Mouse (Mus musculus) 3T3-L1 (cell line): Measurements from ENCODE around the gene Kdm5b.

Experiments
- DNase-seq: peaks from one replicate; pipeline ENCODE4 v3.0.0-alpha.2; 2015; ENCODE audit warnings: low read depth, low spot score

Gene Kdm5b

DNA sequence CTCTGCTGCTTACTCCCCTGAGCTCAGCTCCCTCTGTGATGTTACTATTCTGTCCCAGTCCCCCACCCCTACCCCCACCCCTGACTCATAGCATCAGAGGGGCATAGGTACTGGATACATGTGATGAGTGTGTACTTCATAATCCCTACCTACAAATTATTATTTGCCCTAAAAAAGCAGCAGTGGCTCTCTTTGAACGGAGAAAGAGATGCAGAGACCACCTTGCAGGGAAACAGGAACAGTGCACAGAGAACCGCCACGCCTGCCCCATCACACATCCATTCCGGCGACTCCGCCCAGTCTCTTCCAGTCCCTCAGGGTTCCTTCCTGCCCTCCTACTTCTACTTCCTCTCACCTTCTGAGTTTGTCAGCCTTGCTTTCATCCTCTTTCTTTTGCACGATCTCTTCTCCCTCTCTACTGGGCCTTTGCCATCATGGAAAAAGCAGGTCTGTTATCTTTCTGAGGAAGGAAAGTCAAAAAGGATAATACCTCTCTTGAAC lies 10.3 kb upstream of the Kdm5b start, which contains the start of gene Mgat4e:
TSS of gene Mgat4e (minus strand) at position 51 of the 501 bp plus-strand sequence.
- no peak for DNase-seq

DNA sequence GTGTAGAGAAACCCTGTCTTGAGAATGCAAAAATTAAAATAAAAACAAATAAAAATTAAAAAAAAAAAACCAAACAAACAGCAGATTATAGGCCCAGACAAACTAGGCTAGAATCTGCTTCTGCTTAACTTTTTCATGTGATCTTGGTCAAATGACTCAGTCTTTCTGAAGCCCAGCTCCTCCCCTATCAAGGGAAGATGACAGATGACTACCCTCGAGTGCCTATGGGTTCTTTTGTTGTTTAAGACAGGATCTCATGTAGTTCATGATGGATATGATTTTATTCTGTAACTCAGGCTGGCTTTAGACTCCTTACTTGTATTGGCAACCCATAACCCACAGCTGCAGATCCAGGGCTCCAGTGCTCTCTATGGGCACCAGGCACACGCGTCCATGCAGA lies 8.1 kb upstream of the Kdm5b start:
- peak; percentile 83 for DNase-seq

GRCm38 (mm10) chr1:134552396-134552795 lies 7.6 kb upstream of the Kdm5b start:
- DNase-seq = peak; percentile 44

DNA sequence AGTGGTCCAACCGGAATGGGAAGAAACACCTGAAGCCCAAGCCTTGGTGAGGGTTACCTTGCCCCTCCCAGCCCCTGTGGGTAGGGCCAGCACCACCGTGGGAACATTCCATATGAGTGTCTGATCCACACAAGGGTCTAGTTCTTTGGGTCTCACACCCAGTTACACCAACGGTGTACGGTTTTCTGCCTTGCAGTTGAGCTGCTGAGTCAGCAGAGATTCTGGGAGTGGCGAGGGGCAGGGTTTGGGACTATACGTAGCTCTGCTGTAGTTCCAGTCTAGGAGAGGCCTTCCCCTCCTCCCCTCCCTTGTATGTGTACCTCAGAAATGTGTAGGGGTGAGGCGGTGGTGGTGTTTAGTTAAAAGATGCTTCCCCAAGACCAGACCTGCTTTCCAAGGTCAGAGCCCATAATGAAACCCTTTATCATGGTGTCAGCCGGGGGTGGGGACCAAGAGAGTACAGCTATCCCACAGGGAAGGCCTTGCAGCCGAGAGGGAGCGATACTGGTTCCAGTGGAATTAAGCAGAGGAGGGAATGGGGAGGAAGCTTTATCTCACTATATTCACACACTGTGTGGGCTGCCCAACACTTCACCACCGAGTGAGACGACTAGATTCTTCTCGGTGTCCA lies 4.6 kb upstream of the Kdm5b start:
- no peak for DNase-seq

GRCm38 (mm10) chr1:134555871-134556670 lies 3.9 kb upstream of the Kdm5b start:
- no peak for DNase-seq

DNA sequence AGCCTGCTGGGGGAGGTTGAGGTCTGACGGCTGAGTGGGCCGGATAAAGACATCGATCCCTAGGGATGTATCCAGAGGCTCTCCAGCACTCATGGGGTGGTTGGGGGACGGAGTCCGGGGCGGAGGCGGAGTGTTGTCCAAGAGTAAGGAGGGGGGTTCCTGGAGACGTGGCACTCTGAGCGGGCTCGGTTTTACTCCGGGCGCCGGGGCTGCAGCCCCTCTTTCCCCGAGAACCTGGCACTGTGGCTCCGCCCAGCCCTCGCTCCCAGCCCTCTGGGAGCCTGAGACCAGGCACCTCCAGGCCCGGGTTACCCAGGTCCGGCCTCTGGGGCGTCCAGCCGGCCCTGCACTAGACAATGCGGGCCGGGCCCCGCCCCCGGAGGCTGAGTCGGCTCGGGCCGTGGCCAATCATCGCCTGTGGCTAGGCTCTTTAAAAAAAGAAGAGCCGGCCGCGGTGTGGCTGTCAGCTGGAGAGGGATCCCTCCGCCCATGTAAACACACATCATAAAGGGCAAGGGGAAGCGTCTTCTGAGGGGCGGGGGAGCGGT lies 3.2 kb upstream of the Kdm5b start:
- peak; percentile 95 for DNase-seq

- no peak for DNase-seq
Measured at GRCm38 (mm10) chr1:134558511-134558910, 1.5 kb upstream of the Kdm5b start.

GRCm38 (mm10) chr1:134559226-134559625 lies 745 bp upstream of the Kdm5b start:
- no peak for DNase-seq

DNA sequence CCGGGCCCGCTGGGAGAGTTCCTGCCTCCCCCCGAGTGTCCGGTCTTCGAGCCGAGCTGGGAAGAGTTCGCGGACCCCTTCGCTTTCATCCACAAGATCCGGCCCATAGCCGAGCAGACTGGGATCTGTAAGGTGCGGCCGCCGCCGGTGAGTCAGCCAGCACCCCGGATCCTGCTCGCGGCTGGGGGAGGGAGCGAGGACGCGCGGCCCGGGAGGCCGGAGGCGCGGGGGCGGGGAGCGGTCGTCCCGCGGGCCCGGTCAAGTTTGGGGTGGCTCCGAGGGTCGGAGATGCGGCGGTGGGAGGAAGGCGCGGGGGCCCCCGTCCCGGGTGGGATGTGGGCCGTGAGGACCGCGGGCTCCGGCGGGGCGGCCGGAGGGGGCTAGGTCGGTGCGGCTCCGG lies 425 bp downstream of the Kdm5b start:
- peak; percentile 46 for DNase-seq

GRCm38 (mm10) chr1:134560801-134561769 lies 1.1 kb downstream of the Kdm5b start:
- DNase-seq = peak; percentile 51

- DNase-seq = no peak
Measured at GRCm38 (mm10) chr1:134561770-134562143, 1.8 kb downstream of the Kdm5b start.

DNA sequence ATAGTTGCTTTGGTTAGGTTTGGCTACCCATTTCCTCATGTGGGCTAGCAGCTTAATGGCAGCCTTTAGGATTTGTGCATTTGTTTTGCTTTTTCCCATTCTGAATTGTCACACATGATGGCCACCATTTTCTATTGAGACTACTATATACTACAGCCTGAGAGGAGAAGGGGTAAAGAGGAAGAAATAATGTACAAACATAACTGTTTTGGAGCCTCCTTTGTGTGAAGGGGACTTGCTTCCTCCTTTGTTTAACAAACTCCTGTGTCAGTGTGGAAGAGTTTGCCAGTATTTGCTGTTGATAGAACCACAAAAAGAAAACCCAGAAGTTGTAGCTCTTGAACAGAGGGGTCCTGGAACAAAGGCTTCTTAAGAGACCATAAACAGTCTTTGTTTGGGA lies 2.5 kb downstream of the Kdm5b start:
- no peak for DNase-seq

GRCm38 (mm10) chr1:134563726-134564125 lies 3.8 kb downstream of the Kdm5b start:
- DNase-seq = no peak

DNA sequence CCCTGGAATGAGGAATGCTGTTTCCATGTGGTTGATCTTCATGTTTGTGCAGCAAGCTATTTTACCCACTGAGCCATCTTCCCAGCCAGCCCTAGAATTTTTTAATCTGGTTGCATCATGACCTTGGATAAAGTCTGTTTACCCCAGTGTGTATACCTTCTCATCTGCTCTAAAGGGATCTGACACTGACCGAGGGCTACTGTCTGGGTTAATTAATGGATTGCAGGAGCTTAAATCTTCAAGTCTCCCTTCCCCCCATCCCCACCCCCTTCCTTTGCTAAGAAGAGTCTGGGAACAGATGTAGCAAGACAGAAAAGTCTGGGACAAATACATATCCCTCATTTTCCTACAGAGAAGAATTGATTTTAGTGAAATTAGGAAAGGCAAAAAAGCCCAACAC lies 7.5 kb downstream of the Kdm5b start:
- no peak for DNase-seq

GRCm38 (mm10) chr1:134570171-134570570 lies 10.2 kb downstream of the Kdm5b start:
- DNase-seq = no peak

GRCm38 (mm10) chr1:134570631-134571030 lies 10.7 kb downstream of the Kdm5b start:
- no peak for DNase-seq

- no peak for DNase-seq
Measured at GRCm38 (mm10) chr1:134573300-134573931, 13.4 kb downstream of the Kdm5b start.

DNA sequence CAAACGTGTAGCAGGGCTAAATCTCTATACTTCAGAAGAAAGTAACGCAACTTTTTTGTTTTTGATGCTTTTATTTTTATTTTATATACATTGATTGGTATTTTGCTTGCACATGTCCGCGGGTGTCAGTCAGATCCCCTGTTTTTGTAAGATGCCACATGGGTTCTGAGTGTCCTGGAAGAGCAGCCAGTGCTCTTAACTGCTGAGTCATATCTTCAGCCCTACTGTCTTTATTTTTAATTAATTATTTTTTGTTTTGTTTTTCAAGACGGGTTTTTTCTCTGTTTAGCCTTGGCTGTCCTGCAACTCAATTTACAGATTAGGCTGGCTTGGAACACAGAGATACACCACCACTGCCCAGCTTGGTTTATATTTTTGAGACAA lies 14.0 kb downstream of the Kdm5b start:
- DNase-seq = no peak

GRCm38 (mm10) chr1:134577384-134578120 lies 17.6 kb downstream of the Kdm5b start:
- DNase-seq = no peak

- no peak for DNase-seq
Measured at GRCm38 (mm10) chr1:134580796-134581195, 20.8 kb downstream of the Kdm5b start.
